Mouse (Mus musculus) limb, embryonic 11.5 days (tissue): ENCODE data around the gene Dcaf12. TPM values are rescaled to one million over a fixed set of nuclear protein-coding genes. Genes with fewer than 3 reads are reported as not detected.

ENCODE experiments used
- ATAC-seq: fragments of 200-750 bp; cut with Nextera tagmentation; 2 replicates; pipeline ENCODE4 v1.8.0; 2017; ENCODE audit warnings: low read depth; ENCODE audit not compliant: insufficient number of reproducible peaks, low FRiP score, low TSS enrichment
- DNase-seq: peaks from one replicate; pipeline ENCODE4 v3.0.0-alpha.2; 2015; ENCODE audit warnings: low spot score
- H3K27ac ChIP-seq: fragments of 300-500 bp; sonication (generic); replicated peaks from 2 replicates; pipeline ENCODE4 v1.5.1; 2014; ENCODE audit warnings: low read depth, mild to moderate bottlenecking, low read length
- H3K27me3 ChIP-seq: fragments of 300-500 bp; sonication (generic); 2 replicates; pipeline ENCODE4 v1.6.1; 2014; ENCODE audit warnings: mild to moderate bottlenecking, low read length, mixed read lengths; ENCODE audit not compliant: control insufficient read depth, insufficient read depth
- H3K36me3 ChIP-seq: fragments of 300-500 bp; sonication (generic); 2 replicates; pipeline ENCODE4 v1.6.1; 2014; ENCODE audit warnings: mild to moderate bottlenecking, low read length, moderate library complexity, mixed read lengths; ENCODE audit not compliant: control insufficient read depth, insufficient read depth
- H3K4me1 ChIP-seq: fragments of 300-500 bp; sonication (generic); 2 replicates; pipeline ENCODE4 v1.6.1; 2014; ENCODE audit warnings: low read length, mixed read lengths; ENCODE audit not compliant: control insufficient read depth, insufficient read depth
- H3K4me2 ChIP-seq: fragments of 300-500 bp; sonication (generic); 2 replicates; pipeline ENCODE4 v1.6.1; 2014; ENCODE audit warnings: low read depth, mild to moderate bottlenecking, moderate library complexity; ENCODE audit not compliant: severe bottlenecking
- H3K4me3 ChIP-seq: fragments of 300-500 bp; sonication (generic); 2 replicates; pipeline ENCODE4 v1.5.1; 2014; ENCODE audit warnings: low read depth, low read length
- H3K9ac ChIP-seq: fragments of 300-500 bp; sonication (generic); 2 replicates; pipeline ENCODE4 v1.6.1; 2014; ENCODE audit warnings: mild to moderate bottlenecking, low read length
- H3K9me3 ChIP-seq: fragments of 300-500 bp; sonication (generic); 2 replicates; pipeline ENCODE4 v1.6.1; 2016; ENCODE audit warnings: low read length; ENCODE audit not compliant: control insufficient read depth
- WGBS: fragments of 180-500 bp; shearing (Covaris S2); extraction: QIAGEN DNeasy Blood & Tissue Kit; methylation state at CpG from one replicate; pipeline ENCODE4 v1.1.7; 2014; 5-methylcytosine and 5-hydroxymethylcytosine counted together
- polyA plus RNA-seq: library from polyadenylated mRNA; unstranded; fragments of >200 nt; fragmentation: Nextera tagmentation; extraction: Ambion mirVana; gene quantifications from 2 replicates; pipeline ENCODE4 v1.2.1, GENCODE M21; 2014

Gene Dcaf12
- polyA plus RNA-seq, 1 experiment from 2014 or later = 46.4 TPM

GRCm38 (mm10) chr4:41348584-41349198 is 34.0 kb upstream of the Dcaf12 start, which contains the start of gene Ubap1:
Gene Ubap1 (plus strand): TSS chr4:41348996.
- H3K9me3 ChIP-seq = no peaks in the 10 kb centered on the region
- ATAC-seq (peak; percentile 98), DNase-seq (peak; percentile 98)
- under 1% methylated on average over 30 of the region's 31 CpGs for WGBS
- peak within 1 kb of the TSS; percentile 85 for H3K4me3 ChIP-seq
- H3K4me1 ChIP-seq = no peaks in the 10 kb centered on the region
- H3K4me2 ChIP-seq = peak within 1 kb of the TSS; percentile 55
- H3K9ac ChIP-seq = peak within 1 kb of the TSS; percentile 70
- H3K27me3 ChIP-seq = no peaks in the 10 kb centered on the region
- H3K36me3 ChIP-seq = no peaks in the 10 kb centered on the region
- peak within 1 kb of the TSS; percentile 60 for H3K27ac ChIP-seq

- Histone ChIP-seq H3K27ac (no peak overlapping the region), H3K4me2 (no peak overlapping the region), H3K4me3 (no peak overlapping the region), H3K27me3 (no peaks in the 10 kb centered on the region), H3K9ac (no peak overlapping the region), H3K4me1 (no peaks in the 10 kb centered on the region), H3K9me3 (no peaks in the 10 kb centered on the region), H3K36me3 (no peaks in the 10 kb centered on the region)
- WGBS = 63% methylated on average over 5 of the region's 5 CpGs
- ATAC-seq (no peak), DNase-seq (no peak)
Measured at GRCm38 (mm10) chr4:41347839-41348238, 33.1 kb upstream of the Dcaf12 start.

- ATAC-seq (no peak), DNase-seq (no peak)
- no peak overlapping the region for H3K9ac ChIP-seq
- H3K36me3 ChIP-seq = no peaks in the 10 kb centered on the region
- H3K27me3 ChIP-seq = no peaks in the 10 kb centered on the region
- no peak overlapping the region for H3K4me2 ChIP-seq
- H3K4me3 ChIP-seq = no peak overlapping the region
- WGBS = 67% methylated on average over 2 of the region's 2 CpGs
- H3K4me1 ChIP-seq = no peaks in the 10 kb centered on the region
- H3K9me3 ChIP-seq = no peaks in the 10 kb centered on the region
- no peak overlapping the region for H3K27ac ChIP-seq
Measured at GRCm38 (mm10) chr4:41346011-41346410, 31.3 kb upstream of the Dcaf12 start.

- DNase-seq (no peak), ATAC-seq (no peak)
- Histone ChIP-seq H3K27ac (no peak overlapping the region), H3K9ac (no peak overlapping the region), H3K27me3 (no peaks in the 10 kb centered on the region), H3K4me3 (no peak overlapping the region), H3K4me1 (no peaks in the 10 kb centered on the region), H3K4me2 (no peak overlapping the region), H3K36me3 (no peaks in the 10 kb centered on the region), H3K9me3 (no peaks in the 10 kb centered on the region)
- 81% methylated on average over 11 of the region's 11 CpGs for WGBS
Measured at GRCm38 (mm10) chr4:41340912-41341550, 26.3 kb upstream of the Dcaf12 start.

- Histone ChIP-seq H3K4me2 (no peak overlapping the region), H3K36me3 (no peaks in the 10 kb centered on the region), H3K4me3 (no peak overlapping the region), H3K9ac (no peak overlapping the region), H3K27ac (no peak overlapping the region), H3K27me3 (no peaks in the 10 kb centered on the region), H3K4me1 (no peaks in the 10 kb centered on the region), H3K9me3 (no peaks in the 10 kb centered on the region)
- no peak for DNase-seq
- no peak for ATAC-seq
Measured at GRCm38 (mm10) chr4:41336546-41336945, 21.9 kb upstream of the Dcaf12 start.

- Histone ChIP-seq H3K9ac (no peak overlapping the region), H3K36me3 (no peaks in the 10 kb centered on the region), H3K4me1 (no peaks in the 10 kb centered on the region), H3K4me2 (no peak overlapping the region), H3K27ac (no peak overlapping the region), H3K9me3 (no peaks in the 10 kb centered on the region), H3K27me3 (no peaks in the 10 kb centered on the region), H3K4me3 (no peak overlapping the region)
- DNase-seq (no peak), ATAC-seq (no peak)
- WGBS = 85% methylated on average over 9 of the region's 9 CpGs
Measured at GRCm38 (mm10) chr4:41331698-41332421, 17.2 kb upstream of the Dcaf12 start.

- Histone ChIP-seq H3K4me3 (no peak overlapping the region), H3K9ac (no peak overlapping the region), H3K27me3 (no peaks in the 10 kb centered on the region), H3K9me3 (no peaks in the 10 kb centered on the region), H3K36me3 (no peaks in the 10 kb centered on the region), H3K27ac (no peak overlapping the region), H3K4me2 (no peak overlapping the region), H3K4me1 (no peaks in the 10 kb centered on the region)
- DNase-seq (no peak), ATAC-seq (no peak)
- WGBS = 83% methylated on average over 3 of the region's 3 CpGs
Measured at GRCm38 (mm10) chr4:41331085-41331484, 16.4 kb upstream of the Dcaf12 start.

GRCm38 (mm10) chr4:41329481-41329880 is 14.8 kb upstream of the Dcaf12 start:
- ATAC-seq (no peak), DNase-seq (no peak)
- no peaks in the 10 kb centered on the region for H3K36me3 ChIP-seq
- no peaks in the 10 kb centered on the region for H3K9me3 ChIP-seq
- no peak overlapping the region for H3K9ac ChIP-seq
- no peaks in the 10 kb centered on the region for H3K27me3 ChIP-seq
- 69% methylated on average over 4 of the region's 4 CpGs for WGBS
- no peak overlapping the region for H3K4me2 ChIP-seq
- H3K4me3 ChIP-seq = no peak overlapping the region
- no peaks in the 10 kb centered on the region for H3K4me1 ChIP-seq
- no peak overlapping the region for H3K27ac ChIP-seq
